Mouse (Mus musculus) bone marrow, adult 2 months (tissue): ENCODE data around the gene Tnpo1.

ENCODE experiments used
- CTCF ChIP-seq: fragments of 200-500 bp; IDR thresholded peaks from 2 replicates; pipeline ENCODE4 v1.5.1; 2011; ENCODE audit warnings: low read length, control low read depth; ENCODE audit not compliant: control insufficient read depth, insufficient read depth
- POLR2A ChIP-seq: fragments of 200-500 bp; IDR thresholded peaks from 2 replicates; pipeline ENCODE4 v1.6.1; 2011; ENCODE audit warnings: low read depth, mild to moderate bottlenecking, control low read depth, low read length, borderline replicate concordance; ENCODE audit not compliant: control insufficient read depth

DNA sequence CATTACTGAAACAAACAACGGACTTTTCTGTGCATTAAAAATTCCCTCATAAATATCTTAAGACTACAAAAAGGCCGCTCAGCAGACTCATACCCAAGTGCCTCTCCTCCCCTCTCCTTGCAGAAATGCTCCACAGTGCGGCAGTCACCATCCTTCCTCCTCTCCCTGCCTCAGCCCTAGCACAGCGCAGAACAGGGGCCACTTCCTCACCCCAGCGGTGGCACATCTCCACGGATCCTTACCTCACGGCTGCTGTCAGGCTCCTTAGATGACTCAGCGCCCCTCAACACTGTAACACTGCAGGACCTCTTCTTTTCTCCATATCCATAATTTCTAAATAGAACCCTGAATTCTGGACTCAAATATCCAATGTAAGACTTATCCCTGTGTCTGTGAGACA is 13.6 kb downstream of the Tnpo1 start:
- TF ChIP-seq CTCF: peak; percentile 63
- no peak for TF ChIP-seq POLR2A
